Comparison of ENCODE assay signal across 25 mouse cellular contexts in the genomic region with DNA sequence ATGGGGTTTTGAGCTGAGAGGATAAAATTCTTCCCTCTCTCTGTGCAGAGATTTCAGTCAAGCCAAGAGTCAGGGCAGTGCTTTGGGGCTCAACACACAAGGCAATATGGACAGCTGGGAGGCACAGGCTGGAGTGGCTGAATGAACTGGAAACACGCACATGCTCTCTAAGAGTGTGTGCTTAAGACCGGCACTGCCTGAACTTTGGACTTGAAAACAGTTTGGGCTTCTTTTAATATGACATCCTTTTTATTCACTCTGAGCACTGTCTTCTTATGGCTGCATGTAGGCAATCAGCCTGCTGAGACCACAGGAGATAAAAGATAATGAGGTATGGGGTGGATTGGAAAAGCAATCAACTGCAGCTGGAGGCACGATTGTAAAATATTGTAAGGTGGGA.
A peak's percentile ranks its signal among the peaks of the same experiment; 100 is the strongest.
DNase-seq lines count a peak whose midpoint lies in the region; ATAC-seq and TF ChIP-seq lines count a peak whose summit lies in the region.
"Had no signal": no experiment of that assay in that cellular context is flagged by ENCODE, and none has a peak within 500 bp of the region (broad histone marks: within the 10 kb centered on the region; RNA-seq: fewer than 3 reads in every experiment).

No protein-coding gene starts in this region.

- no peak for TF ChIP-seq EP300 in stomach, postnatal 0 days (optimal IDR thresholded peaks at IDR 0.05)
- no peak for TF ChIP-seq EP300 in liver, postnatal 0 days (IDR thresholded peaks at IDR 0.05; ENCODE audit: low read depth)

- H3K27ac ChIP-seq in hindbrain, embryonic 16.5 days (ENCODE audit: low read depth, low read length) = no peak overlapping the region
- no peak overlapping the region for H3K27ac ChIP-seq in hindbrain, embryonic 11.5 days (ENCODE audit: low read depth, low read length)
- H3K27ac ChIP-seq in stomach, embryonic 15.5 days = no peak overlapping the region
- no peak overlapping the region for H3K27ac ChIP-seq in stomach, postnatal 0 days (replicated peaks)
- H3K27ac ChIP-seq in limb, embryonic 14.5 days (replicated peaks; ENCODE audit: low read depth, low read length) = no peak overlapping the region
- no peak overlapping the region for H3K27ac ChIP-seq in liver, postnatal 0 days (ENCODE audit: low read depth)
- H3K27ac ChIP-seq: embryonic facial prominence, embryonic 12.5 days; embryonic facial prominence, embryonic 15.5 days; heart, adult 2 months; hindbrain, embryonic 13.5 days; hindbrain, postnatal 0 days had no signal

- no peaks in the 10 kb centered on the region for H3K36me3 ChIP-seq in hindbrain, embryonic 16.5 days (ENCODE audit: control insufficient read depth, insufficient read depth, low read length)
- no peaks in the 10 kb centered on the region for H3K36me3 ChIP-seq in hindbrain, embryonic 11.5 days (ENCODE audit: control insufficient read depth, insufficient read depth, low read length)
- no peaks in the 10 kb centered on the region for H3K36me3 ChIP-seq in stomach, embryonic 15.5 days
- no peaks in the 10 kb centered on the region for H3K36me3 ChIP-seq in stomach, postnatal 0 days (ENCODE audit: control insufficient read depth, insufficient read depth, low read length)
- H3K36me3 ChIP-seq in limb, embryonic 14.5 days (ENCODE audit: control insufficient read depth, insufficient read depth, low read length) = no peaks in the 10 kb centered on the region
- H3K36me3 ChIP-seq in liver, postnatal 0 days (replicated peaks; ENCODE audit: insufficient read depth, low read length) = no peaks in the 10 kb centered on the region
- H3K36me3 ChIP-seq: embryonic facial prominence, embryonic 12.5 days; embryonic facial prominence, embryonic 15.5 days; G1E; hindbrain, embryonic 13.5 days had no signal

- DNase-seq in hindbrain, embryonic 11.5 days (ENCODE audit: low spot score) = no peak
- no peak for DNase-seq in stomach, postnatal 0 days (ENCODE audit: low spot score)
- no peak for DNase-seq in limb, embryonic 14.5 days (ENCODE audit: low spot score)
- DNase-seq in adrenal gland, postnatal 14 days = no peak
- DNase-seq in liver, postnatal 0 days = no peak
- DNase-seq: adrenal gland, postnatal 10 days; B cell, adult 2 months; cerebellum, adult 11 months; cerebellum, adult 2 months; cerebellum, adult 9-11 months; cerebellum, postnatal 25 days; forebrain, postnatal 0 days; gastrocnemius, postnatal 25 days; heart, adult 2 months had no signal

- no peak for TF ChIP-seq CTCF in stomach, postnatal 0 days (IDR thresholded peaks at IDR 0.05; ENCODE audit: low read depth)
- TF ChIP-seq CTCF in liver, postnatal 0 days (IDR thresholded peaks at IDR 0.05; ENCODE audit: low read depth) = no peak

- no peaks in the 10 kb centered on the region for H3K27me3 ChIP-seq in hindbrain, embryonic 16.5 days (replicated peaks; ENCODE audit: control insufficient read depth, insufficient read depth, low read length)
- no peaks in the 10 kb centered on the region for H3K27me3 ChIP-seq in hindbrain, embryonic 11.5 days (ENCODE audit: control insufficient read depth, insufficient read depth, low read length)
- no peaks in the 10 kb centered on the region for H3K27me3 ChIP-seq in stomach, embryonic 15.5 days (replicated peaks)
- no peaks in the 10 kb centered on the region for H3K27me3 ChIP-seq in stomach, postnatal 0 days (ENCODE audit: control insufficient read depth, insufficient read depth, low read length)
- no peaks in the 10 kb centered on the region for H3K27me3 ChIP-seq in limb, embryonic 14.5 days (ENCODE audit: control insufficient read depth, insufficient read depth, low read length)
- H3K27me3 ChIP-seq in liver, postnatal 0 days (ENCODE audit: insufficient read depth, low read length) = no peaks in the 10 kb centered on the region
- H3K27me3 ChIP-seq: CH12.LX; embryonic facial prominence, embryonic 12.5 days; embryonic facial prominence, embryonic 15.5 days; hindbrain, embryonic 13.5 days; Patski had no signal

- H3K4me2 ChIP-seq in hindbrain, embryonic 16.5 days (ENCODE audit: low read length) = no peak overlapping the region
- no peak overlapping the region for H3K4me2 ChIP-seq in hindbrain, embryonic 11.5 days (replicated peaks; ENCODE audit: low read depth, low read length)
- no peak overlapping the region for H3K4me2 ChIP-seq in stomach, embryonic 15.5 days
- H3K4me2 ChIP-seq in stomach, postnatal 0 days (replicated peaks; ENCODE audit: low read depth) = no peak overlapping the region
- H3K4me2 ChIP-seq in limb, embryonic 14.5 days (replicated peaks; ENCODE audit: low read depth, low read length, severe bottlenecking) = no peak overlapping the region
- no peak overlapping the region for H3K4me2 ChIP-seq in liver, postnatal 0 days (ENCODE audit: low read depth, low read length)
- H3K4me2 ChIP-seq: embryonic facial prominence, embryonic 12.5 days; embryonic facial prominence, embryonic 15.5 days; heart, embryonic 11.5 days; hindbrain, embryonic 13.5 days had no signal

- 0 out of 2 replicates have a peak, but pooled peaks have one; percentile 27 for ATAC-seq in hindbrain, embryonic 16.5 days
- ATAC-seq in hindbrain, embryonic 11.5 days (ENCODE audit: low FRiP score) = no peak
- peak; percentile 43; the same call in 1 of the 2 replicates for ATAC-seq in stomach, embryonic 15.5 days (ENCODE audit: insufficient read depth, low FRiP score, low read depth)
- ATAC-seq in stomach, postnatal 0 days (ENCODE audit: low FRiP score, low TSS enrichment) = no peak; the same call in 1 of the 2 replicates
- peak; percentile 71 for ATAC-seq in limb, embryonic 14.5 days (ENCODE audit: low FRiP score, low read depth)
- ATAC-seq in liver, postnatal 0 days = no peak
- ATAC-seq: forebrain, embryonic 14.5 days; forebrain, postnatal 0 days; hindbrain, postnatal 0 days; Patski had no signal

- H3K9me3 ChIP-seq in hindbrain, embryonic 16.5 days (ENCODE audit: control insufficient read depth, low read length) = no peaks in the 10 kb centered on the region
- no peaks in the 10 kb centered on the region for H3K9me3 ChIP-seq in hindbrain, embryonic 11.5 days (ENCODE audit: control insufficient read depth, low read length)
- no peaks in the 10 kb centered on the region for H3K9me3 ChIP-seq in stomach, embryonic 15.5 days
- no peaks in the 10 kb centered on the region for H3K9me3 ChIP-seq in stomach, postnatal 0 days (ENCODE audit: control insufficient read depth, low read length)
- no peaks in the 10 kb centered on the region for H3K9me3 ChIP-seq in limb, embryonic 14.5 days (ENCODE audit: control insufficient read depth, low read length)
- H3K9me3 ChIP-seq in liver, postnatal 0 days (ENCODE audit: low read length) = no peaks in the 10 kb centered on the region
- H3K9me3 ChIP-seq: embryonic facial prominence, embryonic 12.5 days; embryonic facial prominence, embryonic 15.5 days; G1E; hindbrain, embryonic 13.5 days had no signal

- no peak overlapping the region for H3K4me3 ChIP-seq in hindbrain, embryonic 16.5 days (ENCODE audit: low read length)
- no peak overlapping the region for H3K4me3 ChIP-seq in hindbrain, embryonic 11.5 days (ENCODE audit: low read depth, low read length)
- no peak overlapping the region for H3K4me3 ChIP-seq in stomach, embryonic 15.5 days (replicated peaks)
- no peak overlapping the region for H3K4me3 ChIP-seq in stomach, postnatal 0 days (ENCODE audit: low read depth, low read length)
- H3K4me3 ChIP-seq in limb, embryonic 14.5 days (replicated peaks; ENCODE audit: low read length) = no peak overlapping the region
- no peak overlapping the region for H3K4me3 ChIP-seq in liver, postnatal 0 days (ENCODE audit: low read depth, low read length)
- H3K4me3 ChIP-seq: embryonic facial prominence, embryonic 12.5 days; embryonic facial prominence, embryonic 15.5 days; heart, adult 2 months; hindbrain, embryonic 13.5 days had no signal

- WGBS in hindbrain, embryonic 16.5 days = 79% methylated on average over 3 of the region's 3 CpGs
- 99% methylated on average over 3 of the region's 3 CpGs for WGBS in hindbrain, embryonic 11.5 days
- 76% methylated on average over 3 of the region's 3 CpGs for WGBS in stomach, embryonic 15.5 days
- 57% methylated on average over 3 of the region's 3 CpGs for WGBS in stomach, postnatal 0 days
- 51% methylated on average over 3 of the region's 3 CpGs for WGBS in limb, embryonic 14.5 days
- 74% methylated on average over 3 of the region's 3 CpGs for WGBS in liver, postnatal 0 days (ENCODE audit: insufficient replicate concordance)

- H3K9ac ChIP-seq in hindbrain, embryonic 16.5 days (ENCODE audit: low read depth, low read length) = no peak overlapping the region
- no peak overlapping the region for H3K9ac ChIP-seq in hindbrain, embryonic 11.5 days (ENCODE audit: low read depth, low read length)
- no peak overlapping the region for H3K9ac ChIP-seq in stomach, embryonic 15.5 days
- H3K9ac ChIP-seq in stomach, postnatal 0 days (ENCODE audit: low read length) = no peak overlapping the region
- no peak overlapping the region for H3K9ac ChIP-seq in limb, embryonic 14.5 days (ENCODE audit: low read depth, low read length, severe bottlenecking)
- H3K9ac ChIP-seq in liver, postnatal 0 days (replicated peaks) = no peak overlapping the region
- H3K9ac ChIP-seq: embryonic facial prominence, embryonic 12.5 days; embryonic facial prominence, embryonic 15.5 days; forebrain, postnatal 0 days; hindbrain, embryonic 13.5 days had no signal

- no peak for TF ChIP-seq POLR2A in limb, embryonic 14.5 days (IDR thresholded peaks at IDR 0.05; ENCODE audit: borderline replicate concordance, extremely low read depth, insufficient read depth, insufficient read length)

- H3K4me1 ChIP-seq in hindbrain, embryonic 16.5 days (ENCODE audit: control insufficient read depth, insufficient read depth, low read depth, low read length) = no peaks in the 10 kb centered on the region
- H3K4me1 ChIP-seq in hindbrain, embryonic 11.5 days (replicated peaks; ENCODE audit: control insufficient read depth, insufficient read depth, low read length) = no peaks in the 10 kb centered on the region
- no peaks in the 10 kb centered on the region for H3K4me1 ChIP-seq in stomach, embryonic 15.5 days
- no peaks in the 10 kb centered on the region for H3K4me1 ChIP-seq in stomach, postnatal 0 days (replicated peaks; ENCODE audit: control insufficient read depth, insufficient read depth)
- no peaks in the 10 kb centered on the region for H3K4me1 ChIP-seq in limb, embryonic 14.5 days (ENCODE audit: control insufficient read depth, insufficient read depth, low read length)
- no peaks in the 10 kb centered on the region for H3K4me1 ChIP-seq in liver, postnatal 0 days (ENCODE audit: insufficient read depth)
- H3K4me1 ChIP-seq: embryonic facial prominence, embryonic 12.5 days; embryonic facial prominence, embryonic 15.5 days; hindbrain, embryonic 13.5 days had no signal

Comparison
In these comparisons a context has a peak if more than half of its experiments do, and no peak if none do; other contexts are left out.
1. ATAC-seq: peak in hindbrain, embryonic 16.5 days (single experiment), stomach, embryonic 15.5 days (single experiment) and limb, embryonic 14.5 days (single experiment); none in hindbrain, embryonic 11.5 days (single experiment), stomach, postnatal 0 days (single experiment) and liver, postnatal 0 days (single experiment).